Mouse (Mus musculus) left cerebral cortex, postnatal 25 days (tissue): Measurements from ENCODE around the gene Pxk. TPM values are rescaled to one million over a fixed set of nuclear protein-coding genes. Genes with fewer than 3 reads are reported as not detected.

Source experiments
- DNase-seq, 2 experiments: peaks; one replicate each; pipeline ENCODE4 v3.0.0; 2022; ENCODE audit warnings: low spot score in 2 of 2, mixed read lengths in 1 of 2
- intact Hi-C: fragments of 180-260 bp; cut with DNase I; formaldehyde crosslinking; loops from one replicate; pipeline ENCODE4 v1.15.1; 2025
- total RNA-seq, 2 experiments: library from RNA; stranded (reverse); gene quantifications; 2 replicates each; pipeline ENCODE4 v1.2.3; 2021

Gene Pxk
- total RNA-seq, 2 experiments from 2014 or later = 30.2 to 33.4 TPM

- intact Hi-C loops = no loop called here
- no peak for DNase-seq
Measured at GRCm38 (mm10) chr14:8134234-8134633, 36.2 kb downstream of the Pxk start.

DNA sequence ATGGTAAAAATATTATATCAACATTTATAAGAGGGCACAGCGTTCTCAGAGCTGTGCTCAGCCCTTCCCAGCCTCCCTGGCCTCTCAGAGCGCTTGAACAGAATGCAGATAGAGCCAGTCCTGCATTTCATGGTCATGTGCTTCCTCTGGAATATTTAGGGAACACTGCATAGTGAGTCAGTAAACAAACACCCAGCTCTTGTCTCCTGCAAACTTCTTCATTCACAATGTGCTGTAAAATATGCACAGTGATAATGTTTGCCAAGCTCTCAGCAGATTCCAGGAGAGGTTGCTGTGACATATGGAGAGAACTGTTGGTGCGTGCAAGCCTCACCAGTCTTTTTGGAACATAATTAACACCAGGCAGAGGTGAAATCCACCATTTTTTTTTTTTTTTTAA, 37.1 kb downstream of the Pxk start:
- intact Hi-C loops = loop anchor here (1.0 kb wide), 1 partner anchor 17 kb away; no protein-coding TSS in a partner anchor

DNA sequence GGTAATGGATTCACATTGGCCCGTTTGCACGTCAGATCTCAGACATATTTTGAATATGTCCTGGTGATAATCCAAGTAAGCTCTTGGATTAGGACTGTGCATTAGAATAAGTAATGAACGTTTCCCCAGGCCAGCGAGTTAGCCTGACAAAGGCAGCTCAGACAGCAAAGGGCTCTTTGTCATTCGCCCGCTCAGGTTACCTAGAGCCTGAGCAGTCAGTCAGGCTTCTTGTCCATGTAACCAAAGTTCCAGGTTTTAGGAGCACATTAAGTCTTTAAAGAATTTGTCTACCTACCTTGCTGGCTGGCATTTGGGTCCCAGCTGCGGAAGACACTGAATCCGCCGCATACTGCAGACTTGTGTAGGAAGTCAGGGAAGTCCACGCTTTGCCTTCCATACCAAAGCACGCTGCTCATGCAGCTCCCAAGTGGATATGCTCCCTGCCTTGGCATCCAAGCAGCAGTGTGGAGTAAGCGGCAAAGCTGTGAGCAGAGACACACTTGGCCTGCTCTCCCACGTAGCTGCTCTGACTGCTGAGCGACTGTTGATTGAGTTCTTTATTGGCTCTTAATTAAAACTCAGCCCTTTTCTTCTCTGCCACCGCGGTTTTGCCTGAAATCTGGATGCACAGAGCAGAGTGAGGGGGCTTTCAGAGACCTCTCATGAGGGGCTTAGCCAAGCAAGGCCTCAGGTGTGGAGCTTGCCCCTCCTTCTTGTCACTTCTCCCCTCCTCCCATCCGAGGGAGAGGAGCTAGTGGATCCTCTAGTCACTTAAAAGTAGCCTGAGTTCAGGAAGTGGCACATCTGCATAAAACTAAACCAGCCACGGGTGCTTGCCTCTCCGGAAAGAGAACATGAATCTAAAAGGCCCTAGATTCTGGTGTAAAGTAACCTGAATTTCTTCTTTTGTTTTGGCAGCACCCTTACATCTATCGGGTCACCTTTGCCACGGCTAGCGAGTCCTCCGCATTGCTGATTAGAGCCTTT, 42.0 kb downstream of the Pxk start:
- intact Hi-C loops = no loop called here
- DNase-seq = peak in 1 of 2 experiments; percentile 39

More for the DNA sequence above, 37.1 kb downstream of the Pxk start:
- peak; percentile 49 to 91 for DNase-seq

- intact Hi-C loops = no loop called here
- DNase-seq = no peak
Measured at GRCm38 (mm10) chr14:8141131-8141530, 43.1 kb downstream of the Pxk start.

- DNase-seq = no peak
- intact Hi-C loops = no loop called here
Measured at GRCm38 (mm10) chr14:8145594-8146558, 47.9 kb downstream of the Pxk start.

GRCm38 (mm10) chr14:8146611-8147223, 48.7 kb downstream of the Pxk start:
- no peak for DNase-seq
- intact Hi-C loops = no loop called here

DNA sequence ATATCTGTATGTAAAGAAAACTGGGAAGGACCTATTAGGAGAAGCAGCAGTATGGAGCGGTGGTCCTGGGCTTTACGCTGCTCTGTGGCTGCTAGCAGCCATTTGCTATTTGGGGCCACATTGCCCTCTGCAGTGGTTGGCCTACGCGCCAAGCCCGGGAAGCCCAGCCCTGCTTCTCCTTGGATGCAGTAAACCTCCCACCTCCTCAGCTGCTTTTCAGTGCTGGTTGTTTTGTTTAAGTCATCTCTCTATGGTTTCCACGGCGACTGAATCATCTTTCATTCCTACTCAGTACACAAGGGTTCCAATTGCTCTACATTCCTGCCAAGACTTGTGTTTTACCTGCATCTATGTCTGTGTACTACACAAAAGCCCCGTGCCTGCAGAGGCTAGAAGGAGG, 50.8 kb downstream of the Pxk start:
- DNase-seq = peak; percentile 51 to 71
- intact Hi-C loops = no loop called here

GRCm38 (mm10) chr14:8151757-8152156, 53.7 kb downstream of the Pxk start:
- DNase-seq = peak in 1 of 2 experiments; percentile 57
- intact Hi-C loops = loop anchor here (1.0 kb wide), 1 partner anchor 16 kb away; no protein-coding TSS in a partner anchor

- no peak for DNase-seq
- intact Hi-C loops = no loop called here
Measured at GRCm38 (mm10) chr14:8154072-8154471, 56.1 kb downstream of the Pxk start.

- intact Hi-C loops = no loop called here
- DNase-seq = no peak
Measured at GRCm38 (mm10) chr14:8156947-8157346, 58.9 kb downstream of the Pxk start.

DNA sequence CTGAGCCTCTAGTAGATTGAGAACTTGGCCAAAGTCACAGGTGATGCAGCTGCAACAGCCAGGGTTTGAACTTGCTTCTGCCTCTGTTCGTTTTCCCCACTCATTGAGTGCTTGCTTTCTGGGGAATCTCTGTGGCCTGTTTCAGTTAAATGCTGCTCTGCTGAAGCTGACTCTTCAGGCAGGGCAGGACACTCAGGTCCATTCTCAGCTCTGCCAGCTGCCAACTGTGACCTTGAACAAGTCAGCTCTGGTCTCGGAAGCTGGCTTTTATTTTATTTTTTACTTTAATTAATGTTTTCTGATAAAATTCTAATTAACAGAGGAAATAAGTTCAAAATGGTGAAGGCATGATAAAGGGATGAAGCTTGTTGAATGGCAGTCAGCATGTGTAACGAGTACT, 60.7 kb downstream of the Pxk start:
- no peak for DNase-seq
- intact Hi-C loops = no loop called here

- intact Hi-C loops = no loop called here
- no peak for DNase-seq
Measured at GRCm38 (mm10) chr14:8159141-8159540, 61.1 kb downstream of the Pxk start.

DNA sequence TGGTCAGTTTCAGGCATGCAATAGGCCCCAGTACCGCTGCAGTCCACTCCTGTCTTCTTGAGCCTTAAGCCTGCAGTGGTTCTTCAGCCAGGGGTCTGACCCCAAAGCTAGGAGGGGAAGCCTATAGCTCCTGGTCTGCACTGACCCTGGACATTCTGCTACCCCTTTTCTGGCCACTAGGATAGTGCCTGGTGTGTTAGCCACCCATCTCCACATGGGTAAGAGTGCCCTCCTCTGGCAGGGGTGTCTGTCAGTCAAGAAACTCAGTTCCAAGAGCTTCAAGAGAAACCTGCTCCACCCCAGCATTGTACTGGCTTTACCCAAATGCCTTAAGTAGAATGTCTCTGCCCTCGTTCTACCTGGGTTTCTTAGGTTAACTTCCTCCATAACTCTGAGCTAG, 63.8 kb downstream of the Pxk start:
- intact Hi-C loops = loop anchor here (2.0 to 5.0 kb wide), 2 partner anchors 69 to 199 kb away; no protein-coding TSS in a partner anchor
- DNase-seq = no peak

- no peak for DNase-seq
- intact Hi-C loops = loop anchor here (5.0 kb wide), 1 partner anchor 202 kb away; no protein-coding TSS in a partner anchor
Measured at GRCm38 (mm10) chr14:8164463-8164862, 66.5 kb downstream of the Pxk start.

DNA sequence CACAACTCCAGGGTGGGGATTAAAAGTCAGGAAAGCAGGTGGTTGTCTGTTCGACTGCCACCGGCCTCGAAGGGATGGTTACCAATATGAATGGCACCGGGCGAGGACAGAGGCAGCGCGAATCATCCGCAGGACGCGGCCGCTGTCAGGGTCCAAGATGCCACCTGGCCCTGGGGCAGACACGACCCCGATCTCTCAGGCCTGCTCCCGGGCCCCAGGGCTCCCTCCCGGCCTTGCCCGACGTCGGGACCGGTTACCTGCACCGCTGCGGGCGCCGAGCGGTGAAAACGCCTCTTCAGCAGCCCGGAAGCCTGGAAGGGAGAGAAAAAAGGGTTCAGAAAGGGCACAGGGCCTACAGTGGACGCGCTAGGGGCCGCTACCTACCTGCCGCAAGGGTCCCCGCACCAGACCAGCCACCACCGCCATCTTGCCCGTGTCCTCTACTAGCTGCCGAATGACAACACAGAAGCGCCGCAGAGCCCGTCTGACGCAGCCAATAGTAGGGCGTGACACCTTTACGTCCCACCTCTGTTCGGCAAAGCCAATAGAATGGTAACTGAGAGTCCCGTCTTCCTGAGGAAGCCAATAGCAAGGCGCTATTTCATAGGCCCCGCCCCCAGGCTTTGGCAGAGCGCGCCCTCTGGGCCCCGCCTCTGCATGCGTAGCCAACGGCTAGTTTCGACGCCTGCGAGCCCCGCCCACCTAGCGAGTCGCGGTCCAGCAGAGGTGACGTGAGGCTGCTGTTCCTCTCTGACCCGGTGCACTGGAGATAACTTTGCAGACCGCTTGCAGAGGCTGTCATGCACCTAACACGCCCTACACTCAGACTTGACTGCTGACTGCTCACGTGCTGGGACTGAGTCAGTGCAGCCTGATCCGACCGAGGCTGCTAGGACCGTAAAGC, 74.7 kb downstream of the Pxk start, which contains the start of gene Pdhb:
Pdhb (minus strand) TSS at position 519 of the 904 bp plus-strand sequence.
- DNase-seq = peak; percentile 99 to 100
- intact Hi-C loops = loop anchor here (1.0 to 5.0 kb wide), 2 partner anchors 42 to 170 kb away; partner anchors contain the start of genes Abhd6 and Kctd6

DNA sequence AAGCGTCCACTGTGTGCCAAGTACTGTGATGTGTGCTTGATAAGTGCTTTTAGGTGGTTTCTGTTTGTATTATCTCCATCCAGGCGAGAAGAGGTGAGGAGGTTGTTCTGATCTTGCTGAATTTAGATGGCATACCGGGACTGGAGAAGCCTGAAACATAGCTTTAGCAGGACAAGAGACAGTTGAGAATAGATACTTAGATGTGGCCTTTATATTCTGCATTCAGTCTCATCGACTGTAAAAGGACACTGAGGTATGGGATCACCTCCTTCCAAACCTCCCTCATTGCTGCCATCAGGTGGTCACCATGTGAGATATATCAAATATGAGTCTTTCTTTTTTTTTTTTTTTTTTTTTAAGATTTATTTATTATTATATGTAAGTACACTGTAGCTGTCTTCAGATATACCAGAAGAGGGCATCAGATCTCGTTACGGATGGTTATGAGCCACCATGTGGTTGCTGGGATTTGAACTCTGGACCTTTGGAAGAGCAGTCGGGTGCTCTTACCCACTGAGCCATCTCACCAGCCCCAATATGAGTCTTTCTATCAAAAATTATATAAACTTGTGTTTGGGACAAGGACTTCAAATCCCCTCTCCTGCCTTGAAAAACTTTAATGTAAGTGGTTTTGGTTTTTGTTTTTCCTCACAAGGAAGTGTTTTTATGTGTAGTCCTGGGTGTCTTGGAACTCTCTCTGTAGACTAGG, 75.7 kb downstream of the Pxk start:
- intact Hi-C loops = loop anchor here (5.0 kb wide), 1 partner anchor 171 kb away; the partner anchor contains the start of gene Abhd6
- DNase-seq = peak in 1 of 2 experiments; percentile 55

GRCm38 (mm10) chr14:8174634-8175033, 76.6 kb downstream of the Pxk start:
- no peak for DNase-seq
- intact Hi-C loops = loop anchor here (5.0 kb wide), 1 partner anchor 172 kb away; the partner anchor contains the start of gene Abhd6
